Mouse (Mus musculus) bone marrow, adult 2 months (tissue): ENCODE measurements around the gene Ppm1l. TPM values are rescaled to one million over a fixed set of nuclear protein-coding genes. Genes with fewer than 3 reads are reported as not detected.
A peak's percentile ranks its signal among the peaks of the same experiment; 100 is the strongest.

Experiments
- H3K27ac ChIP-seq: fragments of 200-500 bp; 2 replicates; pipeline ENCODE4 v1.5.1; 2012; ENCODE audit warnings: low read depth, mild to moderate bottlenecking, control low read depth, inconsistent platforms, low read length; ENCODE audit not compliant: control insufficient read depth, poor library complexity, insufficient read depth
- H3K4me1 ChIP-seq: fragments of 200-500 bp; 2 replicates; pipeline ENCODE4 v1.6.1; 2011; ENCODE audit warnings: low read length; ENCODE audit not compliant: control insufficient read depth, insufficient read depth
- H3K4me3 ChIP-seq: fragments of 200-500 bp; replicated peaks from 2 replicates; pipeline ENCODE3; 2011; ENCODE audit warnings: mild to moderate bottlenecking, low read depth, low read length, control low read depth; ENCODE audit not compliant: control insufficient read depth
- CTCF ChIP-seq: fragments of 200-500 bp; IDR thresholded peaks from 2 replicates; pipeline ENCODE4 v1.5.1; 2011; ENCODE audit warnings: low read length, control low read depth; ENCODE audit not compliant: control insufficient read depth, insufficient read depth
- POLR2A ChIP-seq: fragments of 200-500 bp; IDR thresholded peaks from 2 replicates; pipeline ENCODE4 v1.6.1; 2011; ENCODE audit warnings: low read depth, mild to moderate bottlenecking, control low read depth, low read length, borderline replicate concordance; ENCODE audit not compliant: control insufficient read depth
- WGBS: fragments of 180-500 bp; shearing (Covaris S2); methylation state at CpG from one replicate; pipeline ENCODE4 v1.1.7; 2018; 5-methylcytosine and 5-hydroxymethylcytosine counted together
- polyA plus RNA-seq: library from polyadenylated mRNA; stranded (reverse); fragments of >200 nt; gene quantifications from 2 replicates; pipeline ENCODE4 v1.2.4, GENCODE M21; 2011; ENCODE audit warnings: low replicate concordance; ENCODE audit not compliant: missing spikeins, insufficient read depth, insufficient read length

Ppm1l gene
- polyA plus RNA-seq, 1 experiment, result 3.4 TPM

DNA sequence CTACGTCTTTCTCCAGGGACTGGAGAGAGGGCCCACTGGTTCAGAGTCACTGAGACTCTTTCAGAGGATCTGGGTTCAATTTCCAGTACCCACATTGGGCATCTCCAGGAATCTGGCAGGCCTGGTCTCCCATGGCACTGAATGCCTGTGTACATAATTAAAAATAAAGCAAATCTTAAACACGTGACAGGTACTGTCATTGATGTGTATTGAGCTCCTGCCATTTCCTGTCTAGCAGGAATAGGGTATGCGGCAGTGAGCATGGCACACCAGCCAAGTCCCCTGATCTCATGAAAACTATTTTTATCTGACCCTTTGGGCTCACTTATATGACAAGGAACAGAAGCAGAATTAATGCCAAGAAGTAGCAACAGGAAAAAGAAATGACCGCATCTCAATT is 110.6 kb downstream of the Ppm1l start:
- no peaks in the 10 kb centered on the region for H3K4me1 ChIP-seq
- WGBS, result 88% methylated on average over 4 of the region's 4 CpGs
- no peak for TF ChIP-seq POLR2A
- no peak for TF ChIP-seq CTCF
- H3K4me3 ChIP-seq, result no peak overlapping the region
- no peak overlapping the region for H3K27ac ChIP-seq

DNA sequence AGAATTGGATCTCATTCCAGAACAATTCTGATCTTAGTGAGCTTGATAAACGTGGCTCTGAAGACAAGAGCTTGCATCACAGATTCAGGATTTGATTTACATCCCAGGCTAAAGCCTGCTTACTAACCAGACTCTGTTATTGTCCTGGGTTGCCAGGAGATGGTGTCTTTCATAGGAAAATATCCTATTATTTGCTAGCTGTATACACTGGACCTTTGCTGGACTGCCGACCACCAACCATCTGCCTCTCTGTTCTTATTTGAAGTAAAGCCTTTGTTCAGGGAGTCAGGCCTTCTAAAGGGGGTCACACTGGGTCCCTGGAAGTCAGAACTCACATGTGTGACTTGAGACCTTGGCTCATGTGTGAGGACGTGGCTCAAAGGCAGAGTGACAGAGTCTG is 111.6 kb downstream of the Ppm1l start:
- 76% methylated on average over 3 of the region's 3 CpGs for WGBS
- TF ChIP-seq CTCF (no peak), POLR2A (no peak)
- Histone ChIP-seq H3K4me3 (no peak overlapping the region), H3K4me1 (no peaks in the 10 kb centered on the region), H3K27ac (no peak overlapping the region)

DNA sequence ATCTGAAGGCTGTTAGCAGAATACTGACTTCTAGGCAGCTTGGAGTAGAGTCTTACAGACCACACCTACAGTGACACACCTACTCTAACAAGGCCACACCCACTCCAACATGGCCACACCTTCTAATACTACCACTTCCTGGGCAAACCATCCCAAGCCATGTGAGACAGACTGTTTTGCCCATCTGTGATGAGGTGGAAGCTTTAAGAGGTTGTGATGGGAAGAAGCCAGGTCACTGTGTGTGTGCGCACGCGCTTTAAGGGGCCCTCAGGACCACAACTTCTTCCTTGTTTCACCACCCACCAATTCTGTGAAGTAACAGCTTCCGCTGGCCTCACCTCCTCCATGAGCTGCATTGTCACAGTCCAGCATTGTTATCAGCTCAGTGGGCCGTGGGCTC is 112.7 kb downstream of the Ppm1l start:
- H3K27ac ChIP-seq, result no peak overlapping the region
- no peaks in the 10 kb centered on the region for H3K4me1 ChIP-seq
- 47% methylated on average over 5 of the region's 5 CpGs for WGBS
- H3K4me3 ChIP-seq, result no peak overlapping the region
- TF ChIP-seq POLR2A, result no peak
- TF ChIP-seq CTCF, result no peak

DNA sequence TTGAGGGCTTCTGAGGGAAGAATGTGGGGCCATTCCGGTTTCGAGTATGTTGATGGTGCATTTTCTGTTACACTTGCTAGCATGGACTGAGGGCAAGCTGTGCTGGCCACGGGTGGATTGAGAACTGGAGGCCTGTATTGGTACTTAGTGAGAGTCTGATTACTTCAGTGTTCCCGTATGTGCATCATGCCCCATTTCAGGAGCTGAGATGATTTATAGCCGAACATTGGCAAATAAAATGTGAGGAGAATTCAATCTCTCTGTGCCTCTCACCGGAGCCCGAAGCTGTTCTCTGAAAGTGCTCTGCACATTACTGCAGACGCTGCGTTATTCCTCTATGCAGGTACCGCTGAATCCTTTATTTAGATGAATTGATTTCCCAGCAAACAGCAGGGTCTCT is 116.9 kb downstream of the Ppm1l start:
- H3K4me1 ChIP-seq, result no peaks in the 10 kb centered on the region
- no peak overlapping the region for H3K27ac ChIP-seq
- TF ChIP-seq POLR2A, result no peak
- TF ChIP-seq CTCF, result no peak
- H3K4me3 ChIP-seq, result no peak overlapping the region
- WGBS, result 88% methylated on average over 10 of the region's 10 CpGs

DNA sequence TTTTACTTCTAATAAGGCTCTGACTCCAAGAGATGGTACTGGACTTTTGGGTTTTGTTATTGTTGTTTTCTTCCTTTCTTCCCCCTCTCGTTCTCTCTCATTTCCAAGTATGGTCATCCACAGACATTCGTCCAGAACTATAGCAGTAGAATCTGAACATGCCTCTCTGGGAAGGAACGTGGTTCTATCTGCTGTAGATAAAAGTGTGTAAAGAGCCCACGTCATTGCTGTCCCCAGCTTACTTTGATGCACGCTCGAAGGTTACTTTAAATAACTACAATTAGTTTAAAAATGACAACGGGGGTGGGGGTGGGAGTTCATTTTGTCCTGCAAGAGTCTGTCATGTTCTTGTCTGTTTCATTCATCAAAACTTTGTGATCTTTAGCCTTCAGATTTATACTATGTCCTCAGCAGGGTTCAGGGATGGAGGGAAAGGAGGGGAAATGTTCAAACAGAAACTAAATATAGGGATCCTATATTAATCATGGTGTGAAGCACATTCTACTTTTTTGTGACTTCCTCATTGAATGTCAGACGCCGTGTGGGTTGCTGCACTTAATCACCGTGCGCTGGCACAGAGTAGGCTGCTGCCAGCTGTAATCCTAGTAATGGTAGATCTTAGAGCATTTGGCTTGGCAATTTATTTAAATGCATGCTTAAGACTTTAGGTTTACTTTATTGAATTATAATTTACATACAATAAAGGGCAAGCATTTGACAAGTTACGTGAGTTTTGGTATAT is 122.3 kb downstream of the Ppm1l start:
- no peak overlapping the region for H3K4me3 ChIP-seq
- no peaks in the 10 kb centered on the region for H3K4me1 ChIP-seq
- TF ChIP-seq POLR2A, result no peak
- no peak overlapping the region for H3K27ac ChIP-seq
- 30% methylated on average over 12 of the region's 12 CpGs for WGBS

DNA sequence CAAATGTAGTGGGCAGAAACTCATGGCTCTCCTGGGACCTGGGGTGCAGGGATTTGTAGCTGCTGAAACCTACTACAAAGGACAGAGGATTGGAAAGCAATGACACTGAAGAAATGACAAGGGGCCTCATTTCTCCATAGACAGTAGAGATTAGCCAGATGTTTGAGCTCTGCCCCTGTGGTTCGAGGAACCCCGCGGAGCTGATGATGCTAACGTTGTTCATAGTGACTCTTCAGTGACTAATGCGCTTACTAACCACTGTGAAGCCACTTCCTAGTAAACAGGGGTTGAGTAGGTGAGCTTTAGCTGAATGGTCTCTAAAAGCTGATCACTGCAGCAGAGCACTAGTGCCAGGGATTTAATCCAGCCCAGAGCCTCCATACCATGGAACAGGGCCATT is 124.1 kb downstream of the Ppm1l start:
- 54% methylated on average over 5 of the region's 5 CpGs for WGBS
- H3K4me3 ChIP-seq, result no peak overlapping the region
- TF ChIP-seq POLR2A, result no peak
- no peak for TF ChIP-seq CTCF
- no peak overlapping the region for H3K27ac ChIP-seq
- no peaks in the 10 kb centered on the region for H3K4me1 ChIP-seq

DNA sequence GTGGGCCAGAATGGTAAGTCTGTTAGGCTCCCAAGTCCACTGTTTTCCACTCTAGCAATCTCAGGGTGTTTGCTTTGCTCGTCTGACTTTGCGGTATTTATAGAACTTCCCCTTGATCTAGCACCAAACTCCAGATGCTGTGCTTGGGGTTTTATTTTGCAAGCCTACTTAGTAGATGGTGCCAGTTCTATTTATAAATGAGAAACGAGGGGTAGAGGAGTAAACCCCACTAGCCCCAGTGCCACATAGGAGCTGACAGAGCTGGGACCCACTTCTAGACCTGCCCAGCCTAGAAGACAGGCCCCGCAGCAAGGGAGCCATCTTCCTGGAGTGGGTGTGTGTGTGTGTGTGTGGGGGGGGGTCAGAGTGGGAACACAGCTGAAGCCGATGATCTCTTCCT is 130.3 kb downstream of the Ppm1l start:
- WGBS, result 16% methylated on average over 5 of the region's 5 CpGs
- TF ChIP-seq POLR2A, result no peak
- no peak for TF ChIP-seq CTCF
- Histone ChIP-seq H3K4me1 (no peaks in the 10 kb centered on the region), H3K4me3 (no peak overlapping the region), H3K27ac (no peak overlapping the region)

DNA sequence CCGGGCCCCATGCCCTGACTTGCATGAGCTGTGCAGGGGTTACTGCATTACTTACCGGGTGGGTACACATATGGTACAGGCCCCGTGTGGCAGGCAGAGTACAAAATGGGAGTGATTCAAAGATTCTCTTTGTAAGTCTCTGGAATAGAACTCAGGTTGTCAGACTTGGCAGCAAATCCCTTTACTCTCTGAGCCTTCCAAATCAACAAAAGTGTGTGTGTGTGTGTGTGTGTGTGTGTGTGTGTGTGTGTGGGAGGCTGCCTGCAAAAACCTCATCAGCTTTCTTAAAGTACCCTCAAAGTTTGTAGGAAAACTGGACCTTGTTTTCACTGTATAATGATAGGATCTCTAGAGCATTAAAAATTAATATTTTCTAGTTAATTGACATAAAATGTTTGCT is 132.4 kb downstream of the Ppm1l start:
- no peak overlapping the region for H3K4me3 ChIP-seq
- WGBS, result 87% methylated on average over 3 of the region's 3 CpGs
- H3K4me1 ChIP-seq, result no peaks in the 10 kb centered on the region
- H3K27ac ChIP-seq, result no peak overlapping the region
- no peak for TF ChIP-seq CTCF
- no peak for TF ChIP-seq POLR2A

DNA sequence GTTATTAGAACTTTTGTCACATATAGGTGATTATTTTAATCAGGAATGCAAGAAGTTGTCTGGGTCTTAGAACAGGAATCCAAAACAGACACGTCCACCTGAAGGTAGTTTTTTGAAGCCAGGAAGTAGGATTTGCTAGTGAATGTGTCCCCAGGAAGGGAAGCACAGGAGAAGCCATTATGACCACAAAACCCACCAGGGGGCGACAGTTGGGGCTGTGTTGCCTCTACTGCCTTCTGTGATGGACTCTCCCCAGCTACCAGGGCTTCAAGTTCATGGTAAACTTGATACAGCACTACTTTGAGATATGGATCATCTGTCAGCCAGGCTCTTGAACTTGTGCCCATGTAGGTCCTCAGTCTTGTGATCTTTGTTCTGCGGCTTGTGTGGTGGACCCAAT is 137.7 kb downstream of the Ppm1l start:
- WGBS, result 41% methylated on average over 3 of the region's 3 CpGs
- TF ChIP-seq POLR2A (no peak), CTCF (peak; percentile 9; the same call in 1 of the 2 replicates)
- no peak overlapping the region for H3K4me3 ChIP-seq
- no peaks in the 10 kb centered on the region for H3K4me1 ChIP-seq
- no peak overlapping the region for H3K27ac ChIP-seq
